Mouse (Mus musculus) embryonic facial prominence, embryonic 11.5 days (tissue): Measurements from ENCODE around the gene Ankrd2. TPM values are rescaled to one million over a fixed set of nuclear protein-coding genes. Genes with fewer than 3 reads are reported as not detected.

Source experiments
- ATAC-seq: fragments of 200-750 bp; cut with Nextera tagmentation; replicated peaks from 2 replicates; pipeline ENCODE4 v1.8.0; 2017; ENCODE audit warnings: low read depth; ENCODE audit not compliant: insufficient number of reproducible peaks, low FRiP score, low TSS enrichment
- DNase-seq: peaks from one replicate; pipeline ENCODE4 v3.0.0-alpha.2; 2015; ENCODE audit warnings: low spot score
- H3K27ac ChIP-seq: fragments of 300-500 bp; sonication (generic); replicated peaks from 2 replicates; pipeline ENCODE4 v1.5.1; 2014; ENCODE audit warnings: mild to moderate bottlenecking, low read depth, low read length, control low read depth
- H3K27me3 ChIP-seq: fragments of 300-500 bp; sonication (generic); 2 replicates; pipeline ENCODE4 v1.6.1; 2014; ENCODE audit warnings: mild to moderate bottlenecking, low read length, moderate library complexity, mixed read lengths; ENCODE audit not compliant: control insufficient read depth, insufficient read depth
- H3K36me3 ChIP-seq: fragments of 300-500 bp; sonication (generic); replicated peaks from 2 replicates; pipeline ENCODE4 v1.6.1; 2014; ENCODE audit warnings: low read depth, mild to moderate bottlenecking, low read length, moderate library complexity, mixed read lengths; ENCODE audit not compliant: control insufficient read depth, insufficient read depth
- H3K4me1 ChIP-seq: fragments of 300-500 bp; sonication (generic); 2 replicates; pipeline ENCODE4 v1.6.1; 2014; ENCODE audit warnings: low read length, mixed read lengths; ENCODE audit not compliant: control insufficient read depth, insufficient read depth
- H3K4me2 ChIP-seq: fragments of 300-500 bp; sonication (generic); 2 replicates; pipeline ENCODE4 v1.6.1; 2014; ENCODE audit warnings: low read depth, mild to moderate bottlenecking, control low read depth, low read length, moderate library complexity
- H3K4me3 ChIP-seq: fragments of 300-500 bp; sonication (generic); 2 replicates; pipeline ENCODE4 v1.5.1; 2014; ENCODE audit warnings: low read depth, low read length, control low read depth
- H3K9ac ChIP-seq: fragments of 300-500 bp; sonication (generic); replicated peaks from 2 replicates; pipeline ENCODE4 v1.6.1; 2014; ENCODE audit warnings: mild to moderate bottlenecking, control low read depth, low read length
- H3K9me3 ChIP-seq: fragments of 300-500 bp; sonication (generic); replicated peaks from 2 replicates; pipeline ENCODE4 v1.6.1; 2016; ENCODE audit warnings: mild to moderate bottlenecking, low read length, inconsistent platforms, mixed read lengths; ENCODE audit not compliant: control insufficient read depth
- WGBS: fragments of 180-500 bp; shearing (Covaris S2); extraction: QIAGEN DNeasy Blood & Tissue Kit; methylation state at CpG from one replicate; pipeline ENCODE4 v1.1.7; 2014; 5-methylcytosine and 5-hydroxymethylcytosine counted together
- polyA plus RNA-seq: library from polyadenylated mRNA; unstranded; fragments of >200 nt; fragmentation: Nextera tagmentation; extraction: Ambion mirVana; gene quantifications from 2 replicates; pipeline ENCODE4 v1.2.1, GENCODE M21; 2014

The Ankrd2 gene
- polyA plus RNA-seq, 1 experiment from 2014 or later = not detected

DNA sequence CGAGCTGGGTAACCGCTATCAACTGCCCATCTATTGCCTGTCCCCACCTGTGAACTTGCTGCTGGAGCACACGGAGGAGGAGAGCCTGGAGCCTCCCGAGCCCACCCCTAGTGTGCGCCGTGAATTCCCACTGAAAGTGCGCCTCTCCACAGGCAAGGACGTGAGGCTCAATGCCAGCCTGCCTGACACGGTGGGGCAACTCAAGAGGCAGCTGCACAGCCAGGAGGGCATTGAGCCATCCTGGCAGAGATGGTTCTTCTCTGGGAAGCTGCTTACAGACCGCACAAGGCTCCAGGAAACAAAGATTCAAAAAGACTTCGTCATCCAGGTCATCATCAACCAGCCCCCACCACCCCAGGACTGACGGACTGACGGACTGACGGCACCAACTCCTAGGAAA is 2.2 kb upstream of the Ankrd2 start:
- no peak overlapping the region for H3K27ac ChIP-seq
- no peaks in the 10 kb centered on the region for H3K27me3 ChIP-seq

GRCm38 (mm10) chr19:42034146-42034775 is 1.5 kb upstream of the Ankrd2 start:
- Histone ChIP-seq H3K9ac (no peak overlapping the region), H3K27ac (no peak overlapping the region), H3K4me2 (no peak overlapping the region), H3K36me3 (no peaks in the 10 kb centered on the region), H3K9me3 (no peaks in the 10 kb centered on the region), H3K4me1 (peaks cover 2% of the 10 kb centered on the region; the same call in 1 of the 2 replicates), H3K4me3 (no peak overlapping the region), H3K27me3 (no peaks in the 10 kb centered on the region)
- WGBS = 64% methylated on average over 9 of the region's 9 CpGs
- ATAC-seq (peak; percentile 55; the same call in 1 of the 2 replicates), DNase-seq (no peak)

More for the DNA sequence above, 2.2 kb upstream of the Ankrd2 start:
- H3K4me1 ChIP-seq = peaks cover 2% of the 10 kb centered on the region; the same call in 1 of the 2 replicates
- H3K4me3 ChIP-seq = no peak overlapping the region
- 88% methylated on average over 14 of the region's 14 CpGs for WGBS
- H3K9ac ChIP-seq = no peak overlapping the region
- DNase-seq = no peak
- ATAC-seq = no peak
- no peak overlapping the region for H3K4me2 ChIP-seq
- no peaks in the 10 kb centered on the region for H3K36me3 ChIP-seq
- H3K9me3 ChIP-seq = no peaks in the 10 kb centered on the region

- Histone ChIP-seq H3K4me1 (peaks cover 2% of the 10 kb centered on the region; the same call in 1 of the 2 replicates), H3K27me3 (no peaks in the 10 kb centered on the region), H3K4me2 (no peak overlapping the region), H3K36me3 (no peaks in the 10 kb centered on the region), H3K9me3 (no peaks in the 10 kb centered on the region), H3K27ac (no peak overlapping the region), H3K9ac (no peak overlapping the region), H3K4me3 (no peak overlapping the region)
- WGBS = 52% methylated on average over 11 of the region's 11 CpGs
- DNase-seq (no peak), ATAC-seq (no peak)
Measured at GRCm38 (mm10) chr19:42034881-42035455, 832 bp upstream of the Ankrd2 start.

- 79% methylated on average over 3 of the region's 3 CpGs for WGBS
- H3K9me3 ChIP-seq = no peaks in the 10 kb centered on the region
- no peak for ATAC-seq
- H3K4me2 ChIP-seq = no peak overlapping the region
- H3K36me3 ChIP-seq = no peaks in the 10 kb centered on the region
- H3K9ac ChIP-seq = no peak overlapping the region
- DNase-seq = no peak
- H3K4me3 ChIP-seq = no peak overlapping the region
- H3K4me1 ChIP-seq = peaks cover 2% of the 10 kb centered on the region; the same call in 1 of the 2 replicates
- no peak overlapping the region for H3K27ac ChIP-seq
- no peaks in the 10 kb centered on the region for H3K27me3 ChIP-seq
Measured at GRCm38 (mm10) chr19:42036357-42036756, 557 bp downstream of the Ankrd2 start.

- WGBS = 71% methylated on average over 11 of the region's 11 CpGs
Measured at GRCm38 (mm10) chr19:42037167-42037702, 1.4 kb downstream of the Ankrd2 start.

GRCm38 (mm10) chr19:42038310-42038709 is 2.5 kb downstream of the Ankrd2 start:
- Histone ChIP-seq H3K9me3 (no peaks in the 10 kb centered on the region), H3K4me3 (no peak overlapping the region), H3K4me2 (no peak overlapping the region), H3K9ac (no peak overlapping the region), H3K27me3 (no peaks in the 10 kb centered on the region), H3K27ac (no peak overlapping the region), H3K36me3 (no peaks in the 10 kb centered on the region), H3K4me1 (peaks cover 2% of the 10 kb centered on the region; the same call in 1 of the 2 replicates)
- DNase-seq = no peak
- WGBS = 88% methylated on average over 12 of the region's 12 CpGs
- ATAC-seq = no peak

More at GRCm38 (mm10) chr19:42037167-42037702, 1.4 kb downstream of the Ankrd2 start:
- Histone ChIP-seq H3K9ac (no peak overlapping the region), H3K27me3 (no peaks in the 10 kb centered on the region), H3K4me2 (no peak overlapping the region), H3K9me3 (no peaks in the 10 kb centered on the region), H3K4me3 (no peak overlapping the region), H3K36me3 (no peaks in the 10 kb centered on the region), H3K4me1 (peaks cover 2% of the 10 kb centered on the region; the same call in 1 of the 2 replicates), H3K27ac (no peak overlapping the region)
- ATAC-seq (no peak), DNase-seq (no peak)

DNA sequence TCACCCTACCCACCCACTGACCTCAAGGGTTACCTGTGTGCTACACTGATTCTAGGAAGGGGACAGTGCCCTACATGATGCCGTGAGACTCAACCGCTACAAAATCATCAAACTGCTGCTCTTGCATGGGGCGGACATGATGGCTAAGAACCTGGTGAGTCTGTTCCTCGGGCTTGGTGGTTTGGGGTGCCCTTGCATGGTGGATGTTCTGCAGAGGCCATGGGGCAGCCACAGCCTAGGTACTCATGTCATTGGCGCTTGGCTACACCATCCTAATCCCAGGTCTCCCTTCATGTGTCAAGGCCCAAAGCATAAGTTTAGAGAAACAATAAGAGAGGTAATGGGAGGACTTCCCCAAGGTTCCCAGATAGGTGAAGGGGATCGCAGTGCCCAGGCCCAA is 8.2 kb downstream of the Ankrd2 start:
- Histone ChIP-seq H3K4me1 (no peaks in the 10 kb centered on the region), H3K27ac (no peak overlapping the region), H3K4me3 (no peak overlapping the region), H3K27me3 (no peaks in the 10 kb centered on the region), H3K4me2 (no peak overlapping the region), H3K36me3 (no peaks in the 10 kb centered on the region), H3K9me3 (no peaks in the 10 kb centered on the region), H3K9ac (no peak overlapping the region)
- no peak for DNase-seq
- WGBS = 94% methylated on average over 6 of the region's 6 CpGs
- ATAC-seq = no peak
